Mouse (Mus musculus) testis, adult 2 months (tissue): ENCODE measurements around the gene Spata5.

Experiments used
- CTCF ChIP-seq: fragments of 200-500 bp; IDR thresholded peaks from 2 replicates; pipeline ENCODE4 v1.5.1; 2012; ENCODE audit warnings: low read depth, mild to moderate bottlenecking, inconsistent platforms, low read length, moderate library complexity; ENCODE audit not compliant: control insufficient read depth, insufficient read depth, insufficient replicate concordance
- POLR2A ChIP-seq: fragments of 200-500 bp; IDR thresholded peaks from 2 replicates; pipeline ENCODE4 v1.6.1; 2012; ENCODE audit warnings: low read depth, mild to moderate bottlenecking, inconsistent platforms, low read length, moderate library complexity; ENCODE audit not compliant: control insufficient read depth

GRCm38 (mm10) chr3:37597200-37597599 is 177.5 kb downstream of the Spata5 start:
- TF ChIP-seq CTCF: no peak
- TF ChIP-seq POLR2A: no peak
